Mouse (Mus musculus): ENCODE measurements around the gene Cd320. TPM values are rescaled to one million over a fixed set of nuclear protein-coding genes. Genes with fewer than 3 reads are reported as not detected.

Cd320 gene
- total and polyA plus RNA-seq, 3 experiments = 45.6 to 48.5 TPM; not detected in 1

GRCm38 (mm10) chr17:33802221-33802620 lies 40.7 kb upstream of the Cd320 start:
- peaks cover 0 to 4% of the 10 kb centered on the region in 2 experiments; a peak in 1 of 4 replicates for H3K4me1 ChIP-seq (ENCODE audit: control insufficient read depth in 1 of 2, insufficient read depth in 2 of 2, low read length in 2 of 2)
- DNase-seq (ENCODE audit: low read depth, low spot score) = no peak

DNA sequence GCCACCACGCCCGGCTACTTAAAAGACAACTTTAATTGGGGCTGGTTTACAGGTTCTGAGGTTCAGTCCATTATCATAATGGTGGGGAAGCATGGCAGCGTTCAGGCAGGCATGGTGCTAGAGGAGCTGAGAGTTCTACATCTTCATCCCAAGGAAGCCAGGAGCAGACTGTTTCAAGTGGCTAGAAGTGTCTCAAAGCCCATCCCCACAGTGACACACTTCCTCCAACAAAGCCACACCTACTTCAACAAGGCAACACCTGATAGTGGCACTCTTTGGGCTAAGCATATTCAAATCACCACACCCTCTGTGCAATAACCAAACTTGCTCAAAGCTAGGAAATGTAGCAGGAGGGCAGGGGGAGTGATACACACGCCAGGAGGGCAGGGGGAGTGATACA lies 38.7 kb upstream of the Cd320 start:
- Histone ChIP-seq H3K4me3 (ENCODE audit: control insufficient read depth in 1 of 2, insufficient read depth in 1 of 2, low read depth in 2 of 2, low read length in 2 of 2) (no peak overlapping the region), H3K9ac (ENCODE audit: control insufficient read depth, low read depth, low read length, poor library complexity, severe bottlenecking) (no peak overlapping the region), H3K27me3 (ENCODE audit: control insufficient read depth in 1 of 2, insufficient read depth in 2 of 2, low read length in 2 of 2) (no peaks in the 10 kb centered on the region; a peak in 1 of 4 replicates), H3K4me1 (ENCODE audit: control insufficient read depth in 1 of 2, insufficient read depth in 2 of 2, low read length in 2 of 2) (peaks cover 2 to 4% of the 10 kb centered on the region in 2 experiments; a peak in 2 of 4 replicates), H3K27ac (ENCODE audit: control insufficient read depth, low read depth, low read length) (no peak overlapping the region), H3K36me3 (ENCODE audit: control insufficient read depth in 1 of 2, insufficient read depth in 2 of 2, low read length in 2 of 2) (0 out of 4 replicates have a peak, but pooled peaks cover 0 to 2% of the 10 kb centered on the region in 2 experiments), H3K9me3 (replicated peaks; ENCODE audit: insufficient read depth, low read length) (no peaks in the 10 kb centered on the region), H3K79me2 (ENCODE audit: control insufficient read depth, insufficient read depth, low read length, poor library complexity) (no peaks in the 10 kb centered on the region)
- TF ChIP-seq JUND (IDR thresholded peaks at IDR 0.05; ENCODE audit: low read depth, low read length) = no peak
- no peak for TF ChIP-seq MYB (IDR thresholded peaks at IDR 0.05; ENCODE audit: low read depth, low read length)
- no peak for TF ChIP-seq MXI1 (IDR thresholded peaks at IDR 0.05; ENCODE audit: low read depth, low read length)
- no peak for TF ChIP-seq POLR2AphosphoS5 (IDR thresholded peaks at IDR 0.05; ENCODE audit: borderline replicate concordance, low read depth, low read length)
- no peak for TF ChIP-seq CTCF (IDR thresholded peaks at IDR 0.05 in 2 of 3, conservative IDR thresholded peaks at IDR 0.05 in 1 of 3; ENCODE audit: control insufficient read depth in 1 of 3, insufficient read depth in 1 of 3, low read depth in 2 of 3, low read length in 3 of 3, poor library complexity in 1 of 3, severe bottlenecking in 1 of 3)
- TF ChIP-seq MYC (IDR thresholded peaks at IDR 0.05; ENCODE audit: low read depth, low read length) = no peak
- TF ChIP-seq GABPA (IDR thresholded peaks at IDR 0.05; ENCODE audit: low read depth, low read length) = no peak
- no peak for TF ChIP-seq ELF1 (IDR thresholded peaks at IDR 0.05; ENCODE audit: low read depth, low read length)
- no peak for TF ChIP-seq MAZ (IDR thresholded peaks at IDR 0.05; ENCODE audit: low read depth, low read length)
- no peak for TF ChIP-seq KAT2A (conservative IDR thresholded peaks at IDR 0.05; ENCODE audit: low read depth, low read length)
- no peak for TF ChIP-seq ZC3H11A (IDR thresholded peaks at IDR 0.05; ENCODE audit: low read depth, low read length)
- TF ChIP-seq UBTF (IDR thresholded peaks at IDR 0.05; ENCODE audit: borderline replicate concordance, insufficient read depth, low read depth, low read length) = no peak
- no peak for TF ChIP-seq USF1 (IDR thresholded peaks at IDR 0.05; ENCODE audit: low read depth, low read length)
- no peak for TF ChIP-seq POLR2AphosphoS2 (IDR thresholded peaks at IDR 0.05; ENCODE audit: low read length)
- TF ChIP-seq SMC3 (IDR thresholded peaks at IDR 0.05; ENCODE audit: low read depth, low read length) = no peak
- TF ChIP-seq USF2 (IDR thresholded peaks at IDR 0.05; ENCODE audit: borderline replicate concordance in 1 of 2, insufficient read depth in 1 of 2, low read depth in 1 of 2, low read length in 2 of 2) = no peak
- no peak for TF ChIP-seq ZNF384 (IDR thresholded peaks at IDR 0.05; ENCODE audit: low read depth, low read length)
- no peak for TF ChIP-seq EP300 (IDR thresholded peaks at IDR 0.05; ENCODE audit: low read depth in 1 of 2, low read length in 2 of 2)
- TF ChIP-seq SIN3A (IDR thresholded peaks at IDR 0.05; ENCODE audit: low read length) = no peak
- no peak for TF ChIP-seq CHD1 (IDR thresholded peaks at IDR 0.05; ENCODE audit: low read depth, low read length)
- peak; percentile 46 for DNase-seq (ENCODE audit: low read depth, low spot score)

More at GRCm38 (mm10) chr17:33802221-33802620, 40.7 kb upstream of the Cd320 start:
- no peak overlapping the region for H3K27ac ChIP-seq (ENCODE audit: control insufficient read depth, low read depth, low read length)
- no peaks in the 10 kb centered on the region; a peak in 1 of 4 replicates for H3K27me3 ChIP-seq (ENCODE audit: control insufficient read depth in 1 of 2, insufficient read depth in 2 of 2, low read length in 2 of 2)
- no peaks in the 10 kb centered on the region for H3K36me3 ChIP-seq (ENCODE audit: control insufficient read depth in 1 of 2, insufficient read depth in 2 of 2, low read length in 2 of 2)
- H3K9me3 ChIP-seq (replicated peaks; ENCODE audit: insufficient read depth, low read length) = no peaks in the 10 kb centered on the region
- no peak overlapping the region for H3K9ac ChIP-seq (ENCODE audit: control insufficient read depth, low read depth, low read length, poor library complexity, severe bottlenecking)
- H3K4me3 ChIP-seq (ENCODE audit: control insufficient read depth in 1 of 2, insufficient read depth in 1 of 2, low read depth in 2 of 2, low read length in 2 of 2) = no peak overlapping the region
- H3K79me2 ChIP-seq (ENCODE audit: control insufficient read depth, insufficient read depth, low read length, poor library complexity) = no peaks in the 10 kb centered on the region
- TF ChIP-seq POLR2AphosphoS2 (IDR thresholded peaks at IDR 0.05; ENCODE audit: low read length) = no peak
- no peak for TF ChIP-seq EP300 (IDR thresholded peaks at IDR 0.05; ENCODE audit: low read depth in 1 of 2, low read length in 2 of 2)
- TF ChIP-seq ZC3H11A (IDR thresholded peaks at IDR 0.05; ENCODE audit: low read depth, low read length) = peak; percentile 34
- no peak for TF ChIP-seq MXI1 (IDR thresholded peaks at IDR 0.05; ENCODE audit: low read depth, low read length)
- TF ChIP-seq SMC3 (IDR thresholded peaks at IDR 0.05; ENCODE audit: low read depth, low read length) = peak; percentile 53
- TF ChIP-seq CTCF (IDR thresholded peaks at IDR 0.05 in 2 of 3, conservative IDR thresholded peaks at IDR 0.05 in 1 of 3; ENCODE audit: control insufficient read depth in 1 of 3, insufficient read depth in 1 of 3, low read depth in 2 of 3, low read length in 3 of 3, poor library complexity in 1 of 3, severe bottlenecking in 1 of 3) = peak in 2 of 3 experiments; percentile 47 to 50; a peak in 4 of 6 replicates
- TF ChIP-seq UBTF (IDR thresholded peaks at IDR 0.05; ENCODE audit: borderline replicate concordance, insufficient read depth, low read depth, low read length) = no peak
- TF ChIP-seq RAD21 (IDR thresholded peaks at IDR 0.05; ENCODE audit: low read depth, low read length) = peak; percentile 60
- no peak for TF ChIP-seq NELFE (IDR thresholded peaks at IDR 0.05; ENCODE audit: low read depth, low read length)

Measured in MEL (cell line).